Mouse (Mus musculus): ENCODE data around the gene Zdhhc18.

DNA sequence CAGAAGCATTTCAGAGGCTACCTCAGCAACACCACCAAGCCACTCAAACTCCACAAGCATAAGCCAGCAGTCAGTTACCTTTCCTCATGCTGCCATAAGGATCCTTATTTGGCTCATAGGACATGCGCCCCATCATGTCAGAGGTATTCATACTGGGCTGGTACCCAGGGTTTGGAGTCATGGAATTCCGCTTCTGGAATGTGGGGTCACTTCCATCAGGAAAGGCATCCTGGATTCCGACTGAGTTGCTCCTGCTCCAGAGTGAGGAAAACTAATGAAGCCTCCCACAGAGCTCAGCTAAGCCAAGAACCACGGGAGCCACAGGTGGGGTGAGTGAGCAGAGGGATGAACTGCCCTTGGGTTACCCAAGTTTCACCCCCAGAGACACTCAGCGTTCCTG lies 37.2 kb upstream of the Zdhhc18 start:
- TF ChIP-seq CTCF (IDR thresholded peaks at IDR 0.05; ENCODE audit: low read depth, low read length) (no peak), POLR2A (IDR thresholded peaks at IDR 0.05; ENCODE audit: borderline replicate concordance, low read depth, low read length) (no peak)

Data from bone marrow macrophage, adult 2 months (primary cell).